Mouse (Mus musculus) CH12.LX (cell line): Measurements from ENCODE around the gene Lrmda. TPM values are rescaled to one million over a fixed set of nuclear protein-coding genes. Genes with fewer than 3 reads are reported as not detected.

Experiments
- DNase-seq: peaks from one replicate; pipeline ENCODE4 v3.0.0-alpha.2; 2013; ENCODE audit errors: extremely low read depth
- H3K27ac ChIP-seq: 2 replicates; pipeline ENCODE4 v1.5.1; 2012; ENCODE audit warnings: low read depth, mild to moderate bottlenecking, control low read depth, moderate library complexity; ENCODE audit not compliant: insufficient read depth
- H3K27me3 ChIP-seq: replicated peaks from 2 replicates; pipeline ENCODE3; 2012; ENCODE audit warnings: inconsistent platforms
- H3K36me3 ChIP-seq, 2 experiments: replicated peaks in 1 of 2; 2 replicates each; pipeline versions ENCODE3 to v1.6.1; 2012; ENCODE audit warnings: inconsistent platforms in 1 of 2, low read length in 1 of 2, mild to moderate bottlenecking in 1 of 2, mixed read lengths in 1 of 2, moderate library complexity in 1 of 2; ENCODE audit not compliant: control insufficient read depth in 1 of 2, insufficient read depth in 1 of 2
- H3K4me1 ChIP-seq, 2 experiments: 2 replicates each; pipeline ENCODE4 v1.6.1; 2012; ENCODE audit warnings: inconsistent platforms in 1 of 2, moderate library complexity in 1 of 2; ENCODE audit not compliant: insufficient read depth in 2 of 2, control insufficient read depth in 1 of 2
- H3K4me2 ChIP-seq: 2 replicates; pipeline ENCODE4 v1.6.1; 2012; ENCODE audit warnings: low read depth, mild to moderate bottlenecking, control low read depth; ENCODE audit not compliant: poor library complexity, insufficient read depth, severe bottlenecking
- H3K4me3 ChIP-seq, 3 experiments: fragments of 150-350 bp in 1 of 3; sonication (generic) in 1 of 3; replicated peaks in 1 of 3; 2 replicates each; pipeline versions ENCODE3 to v1.5.1; 2011 to 2012; ENCODE audit warnings: low read depth in 2 of 3, low read length in 2 of 3, mild to moderate bottlenecking in 2 of 3, moderate library complexity in 2 of 3, control low read depth in 1 of 3, improper control_type of control experiment in 1 of 3, inconsistent platforms in 1 of 3, mixed read lengths in 1 of 3; ENCODE audit not compliant: poor library complexity in 1 of 3
- H3K79me2 ChIP-seq: replicated peaks from 2 replicates; pipeline ENCODE4 v1.6.1; 2012; ENCODE audit warnings: mild to moderate bottlenecking, moderate library complexity; ENCODE audit not compliant: control insufficient read depth, poor library complexity, insufficient read depth, severe bottlenecking; ENCODE audit errors: extremely low read depth
- H3K9ac ChIP-seq: 2 replicates; pipeline ENCODE4 v1.6.1; 2012; ENCODE audit warnings: low read depth, mild to moderate bottlenecking, control low read depth, moderate library complexity; ENCODE audit not compliant: insufficient read depth
- H3K9me3 ChIP-seq: replicated peaks from 2 replicates; pipeline ENCODE3; 2012; ENCODE audit warnings: low read length, inconsistent platforms, mixed read lengths
- BHLHE40 ChIP-seq: IDR thresholded peaks from 2 replicates; pipeline ENCODE4 v1.6.1; 2011; ENCODE audit warnings: mild to moderate bottlenecking, low read depth, low read length, improper control_type of control experiment
- CHD1 ChIP-seq: IDR thresholded peaks from 2 replicates; pipeline ENCODE4 v1.6.1; 2012; ENCODE audit warnings: low read depth, low read length, improper control_type of control experiment, inconsistent platforms
- CTCF ChIP-seq, 2 experiments: IDR thresholded peaks in 1 of 2; conservative IDR thresholded peaks in 1 of 2; 2 replicates each; pipeline ENCODE4 v1.5.1; 2011 to 2012; ENCODE audit warnings: low read depth in 2 of 2, low read length in 2 of 2, improper control_type of control experiment in 1 of 2, inconsistent platforms in 1 of 2, mild to moderate bottlenecking in 1 of 2, moderate library complexity in 1 of 2
- ELF1 ChIP-seq: IDR thresholded peaks from 2 replicates; pipeline ENCODE4 v1.6.1; 2014; ENCODE audit warnings: low read depth, mild to moderate bottlenecking, inconsistent platforms, low read length, improper control_type of control experiment
- GABPA ChIP-seq: IDR thresholded peaks from 2 replicates; pipeline ENCODE4 v1.6.1; 2012; ENCODE audit warnings: low read depth, low read length, improper control_type of control experiment, inconsistent platforms; ENCODE audit not compliant: insufficient replicate concordance
- HCFC1 ChIP-seq: IDR thresholded peaks from 2 replicates; pipeline ENCODE4 v1.6.1; 2012; ENCODE audit warnings: low read depth, mild to moderate bottlenecking, inconsistent platforms, low read length, improper control_type of control experiment
- IRF4 ChIP-seq: IDR thresholded peaks from 2 replicates; pipeline ENCODE4 v1.6.1; 2014; ENCODE audit warnings: low read depth, mild to moderate bottlenecking, inconsistent platforms, low read length, improper control_type of control experiment
- MXI1 ChIP-seq: IDR thresholded peaks from 2 replicates; pipeline ENCODE4 v1.6.1; 2011; ENCODE audit warnings: mild to moderate bottlenecking, low read depth, low read length, improper control_type of control experiment
- NELFE ChIP-seq: IDR thresholded peaks from 2 replicates; pipeline ENCODE4 v1.6.1; 2011; ENCODE audit warnings: low read depth, low read length, improper control_type of control experiment
- NRF1 ChIP-seq: IDR thresholded peaks from 2 replicates; pipeline ENCODE4 v1.6.1; 2014; ENCODE audit warnings: low read depth, mild to moderate bottlenecking, inconsistent platforms, low read length, improper control_type of control experiment, moderate library complexity
- PAX5 ChIP-seq: IDR thresholded peaks from 2 replicates; pipeline ENCODE4 v1.6.1; 2012; ENCODE audit warnings: low read length, inconsistent platforms, mixed read lengths
- RAD21 ChIP-seq: IDR thresholded peaks from 2 replicates; pipeline ENCODE4 v1.6.1; 2011; ENCODE audit warnings: low read depth, mild to moderate bottlenecking, low read length, improper control_type of control experiment, moderate library complexity
- RCOR1 ChIP-seq: conservative IDR thresholded peaks from 2 replicates; pipeline ENCODE4 v1.6.1; 2012; ENCODE audit warnings: low read depth, mild to moderate bottlenecking, inconsistent platforms, low read length, improper control_type of control experiment
- SMC3 ChIP-seq: IDR thresholded peaks from 2 replicates; pipeline ENCODE4 v1.6.1; 2011; ENCODE audit warnings: low read depth, low read length, improper control_type of control experiment
- TBP ChIP-seq: conservative IDR thresholded peaks from 2 replicates; pipeline ENCODE4 v1.6.1; 2011; ENCODE audit warnings: low read depth, low read length, improper control_type of control experiment
- TCF12 ChIP-seq: IDR thresholded peaks from 2 replicates; pipeline ENCODE4 v1.6.1; 2014; ENCODE audit warnings: low read depth, mild to moderate bottlenecking, inconsistent platforms, low read length, improper control_type of control experiment
- UBTF ChIP-seq: IDR thresholded peaks from 2 replicates; pipeline ENCODE4 v1.6.1; 2012; ENCODE audit warnings: low read depth, mild to moderate bottlenecking, inconsistent platforms, low read length, improper control_type of control experiment, moderate library complexity
- USF1 ChIP-seq: IDR thresholded peaks from 2 replicates; pipeline ENCODE4 v1.6.1; 2014; ENCODE audit warnings: low read depth, mild to moderate bottlenecking, inconsistent platforms, low read length, improper control_type of control experiment
- USF2 ChIP-seq: conservative IDR thresholded peaks from 2 replicates; pipeline ENCODE4 v1.6.1; 2011; ENCODE audit warnings: low read depth, low read length, improper control_type of control experiment
- ZMIZ1 ChIP-seq: IDR thresholded peaks from 2 replicates; pipeline ENCODE4 v1.6.1; 2012; ENCODE audit warnings: low read depth, mild to moderate bottlenecking, inconsistent platforms, low read length, improper control_type of control experiment
- dilution Hi-C: fragments of 300-500 bp; cut with MboI; formaldehyde crosslinking; loops from 2 replicates; pipeline ENCODE4 v1.14.3; 2020; ENCODE audit warnings: low sequenced_read_pairs; ENCODE audit not compliant: extremely low pct_unique_long_range_greater_than_20kb, extremely low pct_ligation_motif_present
- in situ Hi-C: fragments of 300-500 bp; cut with MboI; formaldehyde crosslinking; loops from 3 replicates; pipeline ENCODE4 v1.14.3; 2019; ENCODE audit warnings: low sequenced_read_pairs, low pct_ligation_motif_present, low pct_unique_long_range_greater_than_20kb, mixed read lengths
- polyA plus RNA-seq: library from polyadenylated mRNA; unstranded; fragments of >175 nt; gene quantifications from 2 replicates; pipeline ENCODE4 v1.2.1, GENCODE M21; 2012; ENCODE audit warnings: low read depth; ENCODE audit not compliant: insufficient read length
- total RNA-seq, 2 experiments: library from RNA; depleted of rRNA; stranded (reverse); fragments of 300-350 nt in 1 of 2; fragments of >200 nt in 1 of 2; gene quantifications; 2 replicates each; pipeline ENCODE4 v1.2.3; 2012 to 2014

Lrmda gene
- total and polyA plus RNA-seq, 3 experiments: 0.89 to 3.7 (median 1.9) TPM

GRCm38 (mm10) chr14:22721845-22722244, 702.3 kb downstream of the Lrmda start:
- Histone ChIP-seq H3K9me3 (no peaks in the 10 kb centered on the region), H3K79me2 (no peaks in the 10 kb centered on the region), H3K4me2 (no peak overlapping the region), H3K27ac (no peak overlapping the region), H3K9ac (no peak overlapping the region), H3K36me3 (no peaks in the 10 kb centered on the region), H3K4me1 (no peaks in the 10 kb centered on the region), H3K4me3 (no peak overlapping the region), H3K27me3 (no peaks in the 10 kb centered on the region)
- in situ Hi-C loops (no loop called here), dilution Hi-C loops (no loop called here)
- DNase-seq: no peak
- no peak for TF ChIP-seq TCF12
- no peak for TF ChIP-seq RAD21
- TF ChIP-seq CTCF (conservative IDR thresholded peaks at IDR 0.05 in 1 of 2, IDR thresholded peaks at IDR 0.05 in 1 of 2; ENCODE audit: low read depth in 2 of 2, low read length in 2 of 2): no peak
- TF ChIP-seq BHLHE40: no peak
- TF ChIP-seq USF2: no peak
- TF ChIP-seq PAX5: no peak
- TF ChIP-seq UBTF: no peak
- no peak for TF ChIP-seq RCOR1
- no peak for TF ChIP-seq CHD1
- TF ChIP-seq ELF1: no peak
- TF ChIP-seq IRF4: no peak
- no peak for TF ChIP-seq SMC3
- no peak for TF ChIP-seq NRF1
- no peak for TF ChIP-seq HCFC1
- TF ChIP-seq ZMIZ1: no peak
- no peak for TF ChIP-seq TBP
- no peak for TF ChIP-seq USF1
- no peak for TF ChIP-seq GABPA
- no peak for TF ChIP-seq NELFE
- TF ChIP-seq MXI1: no peak

DNA sequence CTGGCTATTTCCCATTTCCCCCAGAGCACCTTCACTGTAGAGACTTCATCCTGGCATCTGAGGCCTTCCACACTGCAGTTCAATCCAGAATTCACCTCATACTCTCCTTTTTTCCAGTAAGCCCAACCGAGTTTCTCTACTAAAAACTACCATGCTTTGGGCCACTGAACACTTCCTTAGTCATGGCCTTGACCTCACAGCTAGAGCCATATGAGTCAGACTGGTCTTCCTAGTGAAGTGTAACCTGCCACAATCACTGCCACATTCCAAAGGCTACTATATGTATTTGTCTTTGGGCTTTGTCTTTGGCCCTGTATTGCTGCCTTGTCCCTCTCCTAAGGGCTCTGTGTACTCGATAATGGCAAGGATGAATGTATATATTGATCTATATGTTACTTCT, 708.0 kb downstream of the Lrmda start:
- in situ Hi-C loops: no loop called here
- TF ChIP-seq RAD21: no peak
- no peak for TF ChIP-seq NRF1
- no peak for TF ChIP-seq HCFC1
- no peaks in the 10 kb centered on the region for H3K79me2 ChIP-seq
- no peak overlapping the region for H3K9ac ChIP-seq
- no peaks in the 10 kb centered on the region for H3K27me3 ChIP-seq
- no peak overlapping the region for H3K4me3 ChIP-seq
- no peaks in the 10 kb centered on the region for H3K36me3 ChIP-seq
- H3K4me1 ChIP-seq: 0 out of 4 replicates have a peak, but pooled peaks cover 0 to 5% of the 10 kb centered on the region in 2 experiments
- DNase-seq: no peak
- H3K9me3 ChIP-seq: no peaks in the 10 kb centered on the region
- no peak overlapping the region for H3K4me2 ChIP-seq
- no peak overlapping the region for H3K27ac ChIP-seq
- dilution Hi-C loops: no loop called here
